Mouse (Mus musculus): ENCODE measurements around the gene Aplp2.

- TF ChIP-seq CTCF (IDR thresholded peaks at IDR 0.05; ENCODE audit: insufficient read depth, low read length) (no peak), POLR2A (IDR thresholded peaks at IDR 0.05; ENCODE audit: borderline replicate concordance, extremely low read depth, low read depth, low read length) (no peak)
Observed at GRCm38 (mm10) chr9:31198614-31199013, 13.0 kb downstream of the Aplp2 start.
